Mouse (Mus musculus): ENCODE results near the gene Gm44965. TPM values are rescaled to one million over a fixed set of nuclear protein-coding genes. Genes with fewer than 3 reads are reported as not detected.

Gene Gm44965
- polyA plus RNA-seq, 1 experiment from 2014 or later, result not detected

DNA sequence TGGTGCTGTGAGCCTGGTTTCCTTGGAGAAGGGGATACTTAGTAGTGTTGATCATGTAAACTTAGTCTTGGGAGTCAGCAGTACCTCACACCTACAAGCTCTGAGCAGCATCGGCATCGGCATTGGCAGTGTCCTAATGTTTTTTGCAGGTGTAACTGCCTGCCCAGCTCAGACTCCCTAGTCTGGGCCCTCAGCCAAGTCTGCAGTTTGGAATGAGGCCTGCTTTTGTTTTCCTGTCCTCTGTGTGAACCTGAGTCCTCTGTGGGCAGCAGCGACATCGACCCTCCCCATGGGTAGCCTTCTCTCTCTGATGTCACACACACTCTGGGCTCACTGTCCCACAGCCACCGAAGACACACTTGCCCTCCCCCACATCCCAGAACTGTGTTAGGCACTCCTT is 27.4 kb upstream of the Gm44965 start:
- H3K9me3 ChIP-seq, result no peaks in the 10 kb centered on the region
- H3K27me3 ChIP-seq, result no peaks in the 10 kb centered on the region
- H3K36me3 ChIP-seq, result peaks cover 9% of the 10 kb centered on the region
- ATAC-seq (replicated peaks), result no peak
- H3K4me1 ChIP-seq, result peaks cover 5% of the 10 kb centered on the region; the same call in 1 of the 2 replicates
- no peak overlapping the region for H3K27ac ChIP-seq (replicated peaks)
- no peak overlapping the region for H3K4me3 ChIP-seq
- H3K9ac ChIP-seq (replicated peaks), result no peak overlapping the region
- 34% methylated on average over 5 of the region's 5 CpGs for WGBS
- no peak overlapping the region for H3K4me2 ChIP-seq (replicated peaks)

DNA sequence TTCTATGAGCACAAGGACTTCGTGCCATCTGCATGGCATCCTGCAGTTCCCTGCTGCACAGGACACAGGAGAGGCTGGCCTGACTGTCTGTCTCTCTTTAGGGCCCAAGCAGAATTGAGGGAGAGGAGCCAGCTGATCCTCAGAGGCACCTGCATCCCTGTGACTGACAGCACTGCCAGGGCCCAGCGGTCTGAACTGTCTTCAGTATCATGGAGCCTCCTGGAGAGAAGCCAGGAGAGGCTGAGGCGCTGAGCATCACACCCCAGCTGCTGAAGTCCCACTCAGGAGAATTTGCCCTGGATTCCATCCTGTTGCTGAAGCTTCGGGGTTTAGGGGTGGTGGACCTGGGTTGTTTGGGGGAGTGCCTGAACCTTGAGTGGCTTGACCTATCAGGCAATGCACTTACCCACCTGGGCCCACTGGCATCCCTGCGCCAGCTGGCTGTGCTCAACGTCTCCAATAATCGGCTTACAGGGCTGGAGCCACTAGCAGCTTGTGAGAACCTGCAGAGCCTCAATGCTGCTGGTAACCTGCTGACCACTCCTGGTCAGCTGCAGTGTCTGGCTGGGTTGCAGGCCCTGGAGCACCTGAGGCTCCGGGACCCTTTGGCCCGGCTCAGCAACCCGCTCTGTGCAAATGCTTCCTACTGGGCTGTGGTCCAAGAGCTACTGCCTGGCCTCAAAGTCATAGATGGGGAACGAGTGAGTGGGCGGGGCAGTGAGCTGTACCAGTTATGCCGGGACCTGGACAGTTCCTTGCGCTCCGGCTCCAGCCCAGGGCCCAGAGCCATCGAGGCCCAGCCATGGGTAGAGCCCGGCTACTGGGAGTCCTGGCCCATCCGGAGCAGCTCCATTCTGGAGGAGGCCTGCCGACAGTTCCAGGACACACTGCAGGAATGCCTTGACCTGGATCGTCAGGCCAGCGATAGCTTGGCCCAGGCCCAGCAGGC is 25.4 kb upstream of the Gm44965 start:
- Histone ChIP-seq H3K27me3 (no peaks in the 10 kb centered on the region), H3K4me3 (no peak overlapping the region), H3K4me2 (replicated peaks) (no peak overlapping the region), H3K9ac (replicated peaks) (no peak overlapping the region), H3K4me1 (peaks cover 5% of the 10 kb centered on the region; the same call in 1 of the 2 replicates), H3K9me3 (no peaks in the 10 kb centered on the region), H3K27ac (replicated peaks) (no peak overlapping the region), H3K36me3 (peaks cover 9% of the 10 kb centered on the region)
- ATAC-seq (replicated peaks), result peak; percentile 44; the same call in 1 of the 2 replicates
- 76% methylated on average over 21 of the region's 21 CpGs for WGBS

DNA sequence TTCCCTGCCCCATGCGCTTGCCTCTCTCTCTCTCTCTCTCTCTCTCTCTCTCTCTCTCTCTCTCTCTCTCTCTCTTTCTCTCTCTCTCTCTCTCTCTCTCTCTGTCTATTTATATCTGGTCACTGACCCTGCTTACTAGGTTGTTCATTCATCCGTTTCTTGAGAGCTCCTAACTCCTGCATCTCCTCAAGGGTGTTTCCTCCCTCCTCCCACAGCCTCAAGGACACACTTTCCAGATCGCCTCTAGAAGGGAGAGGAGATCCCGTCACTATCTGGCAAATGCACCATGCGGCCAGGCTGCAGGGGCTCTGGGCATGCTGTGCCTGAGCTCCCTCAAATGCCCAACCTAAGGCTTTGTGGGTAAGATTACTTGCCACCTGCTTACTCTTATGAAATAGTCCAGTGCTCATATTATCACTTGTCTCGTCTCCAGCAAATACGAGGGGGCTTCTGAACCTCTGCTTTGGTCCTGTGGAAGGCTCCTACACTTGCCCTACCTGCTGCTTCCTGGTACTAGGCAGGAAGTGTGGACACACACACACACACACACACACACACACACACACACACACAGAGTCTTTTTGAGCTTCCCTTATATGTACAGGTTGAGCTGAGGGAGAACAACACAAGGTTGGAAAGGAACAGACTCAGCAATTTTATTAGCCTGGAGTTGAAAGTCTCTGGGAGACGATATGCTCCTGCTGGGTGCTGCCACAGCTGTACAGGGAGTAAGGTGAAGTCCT is 24.5 kb upstream of the Gm44965 start:
- no peak overlapping the region for H3K9ac ChIP-seq (replicated peaks)
- no peak overlapping the region for H3K4me3 ChIP-seq
- no peak overlapping the region for H3K4me2 ChIP-seq (replicated peaks)
- peaks cover 5% of the 10 kb centered on the region; the same call in 1 of the 2 replicates for H3K4me1 ChIP-seq
- H3K9me3 ChIP-seq, result no peaks in the 10 kb centered on the region
- H3K36me3 ChIP-seq, result peaks cover 6% of the 10 kb centered on the region
- H3K27me3 ChIP-seq, result no peaks in the 10 kb centered on the region
- no peak for ATAC-seq (replicated peaks)
- 85% methylated on average over 7 of the region's 8 CpGs for WGBS
- H3K27ac ChIP-seq (replicated peaks), result no peak overlapping the region

DNA sequence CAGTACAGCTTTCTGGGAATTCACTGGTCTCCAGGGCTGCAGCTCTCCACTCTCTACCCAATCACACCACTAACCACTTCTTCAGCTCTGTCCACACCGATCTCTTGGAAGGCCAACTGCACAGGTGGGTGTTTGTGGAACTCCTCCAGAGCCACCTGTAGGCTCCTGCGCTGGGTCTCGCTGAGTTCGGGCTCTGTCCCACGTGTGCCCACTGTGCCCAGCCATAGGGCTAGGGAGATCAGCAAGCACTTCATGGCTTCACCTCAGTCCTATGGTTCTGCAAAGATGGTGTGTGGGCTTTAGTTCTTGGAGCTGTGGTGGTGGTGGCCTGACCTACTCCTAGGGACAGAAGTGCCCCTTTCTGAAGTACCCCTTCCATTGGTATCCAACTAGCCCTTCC is 21.7 kb upstream of the Gm44965 start:
- Histone ChIP-seq H3K4me1 (peaks cover 5% of the 10 kb centered on the region; the same call in 1 of the 2 replicates), H3K4me3 (no peak overlapping the region), H3K27me3 (no peaks in the 10 kb centered on the region), H3K9ac (replicated peaks) (no peak overlapping the region), H3K36me3 (no peaks in the 10 kb centered on the region), H3K27ac (replicated peaks) (no peak overlapping the region), H3K9me3 (no peaks in the 10 kb centered on the region), H3K4me2 (replicated peaks) (no peak overlapping the region)
- 94% methylated on average over 5 of the region's 5 CpGs for WGBS
- no peak for ATAC-seq (replicated peaks)

DNA sequence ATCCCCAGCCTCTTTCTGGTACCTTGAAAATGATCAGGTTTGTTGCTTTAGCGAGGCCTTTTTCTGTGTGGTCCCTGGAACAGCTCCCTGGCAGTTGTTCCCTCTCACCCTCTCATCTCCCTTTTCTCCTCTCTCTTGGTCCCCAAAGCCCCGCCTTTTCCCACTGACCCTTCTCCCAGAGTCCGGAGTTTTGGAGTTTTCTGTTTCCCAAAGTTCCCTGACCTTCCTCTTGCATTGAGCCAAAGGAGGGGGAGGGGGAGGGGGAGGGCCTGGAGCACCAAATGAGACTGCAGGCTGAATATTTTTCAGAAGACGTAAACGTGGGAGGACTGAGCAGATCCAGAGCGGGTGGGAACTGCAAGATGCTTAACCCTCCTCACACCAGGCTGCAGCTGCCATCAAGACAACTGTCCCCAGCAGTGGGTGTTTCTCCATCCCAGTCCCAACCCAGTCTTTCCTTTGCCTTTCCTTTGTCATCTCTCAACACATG is 21.1 kb upstream of the Gm44965 start, which contains the start of gene Rarres2:
Gene Rarres2, minus strand, starts transcription at position 218 of the 490 bp plus-strand sequence.
- no peak within 1 kb of the TSS for H3K9ac ChIP-seq (replicated peaks)
- no peaks in the 10 kb centered on the region for H3K27me3 ChIP-seq
- WGBS, result 35% methylated on average over 6 of the region's 6 CpGs
- H3K9me3 ChIP-seq, result no peaks in the 10 kb centered on the region
- no peak within 1 kb of the TSS for H3K27ac ChIP-seq (replicated peaks)
- no peaks in the 10 kb centered on the region for H3K36me3 ChIP-seq
- ATAC-seq (replicated peaks), result no peak
- H3K4me1 ChIP-seq, result peaks cover 5% of the 10 kb centered on the region; the same call in 1 of the 2 replicates
- no peak within 1 kb of the TSS for H3K4me3 ChIP-seq
- no peak within 1 kb of the TSS for H3K4me2 ChIP-seq (replicated peaks)

DNA sequence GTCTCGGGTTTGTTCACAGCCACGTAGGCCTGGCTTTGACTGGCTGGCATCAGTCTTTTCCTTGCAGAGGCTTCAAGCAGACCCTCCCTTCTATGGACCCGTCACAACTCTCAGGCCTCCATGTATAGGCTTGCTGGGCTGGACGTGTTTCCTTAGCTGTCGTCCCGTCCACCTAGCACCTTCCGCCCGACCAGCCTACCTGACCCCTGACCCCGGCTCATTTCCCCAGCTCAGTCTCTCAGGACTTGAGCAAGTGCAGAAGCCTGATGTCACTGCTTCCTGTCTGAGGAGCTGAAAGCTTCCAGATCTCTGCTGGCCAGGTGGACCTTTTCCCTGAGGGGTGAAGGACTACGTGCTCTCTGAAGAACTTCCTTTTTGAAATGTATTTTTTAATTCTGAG is 20.5 kb upstream of the Gm44965 start:
- Histone ChIP-seq H3K27ac (replicated peaks) (no peak overlapping the region), H3K4me3 (no peak overlapping the region), H3K9ac (replicated peaks) (no peak overlapping the region), H3K27me3 (no peaks in the 10 kb centered on the region), H3K4me2 (replicated peaks) (no peak overlapping the region), H3K36me3 (no peaks in the 10 kb centered on the region), H3K9me3 (no peaks in the 10 kb centered on the region), H3K4me1 (no peaks in the 10 kb centered on the region; the same call in 1 of the 2 replicates)
- WGBS, result 80% methylated on average over 10 of the region's 10 CpGs
- no peak for ATAC-seq (replicated peaks)

DNA sequence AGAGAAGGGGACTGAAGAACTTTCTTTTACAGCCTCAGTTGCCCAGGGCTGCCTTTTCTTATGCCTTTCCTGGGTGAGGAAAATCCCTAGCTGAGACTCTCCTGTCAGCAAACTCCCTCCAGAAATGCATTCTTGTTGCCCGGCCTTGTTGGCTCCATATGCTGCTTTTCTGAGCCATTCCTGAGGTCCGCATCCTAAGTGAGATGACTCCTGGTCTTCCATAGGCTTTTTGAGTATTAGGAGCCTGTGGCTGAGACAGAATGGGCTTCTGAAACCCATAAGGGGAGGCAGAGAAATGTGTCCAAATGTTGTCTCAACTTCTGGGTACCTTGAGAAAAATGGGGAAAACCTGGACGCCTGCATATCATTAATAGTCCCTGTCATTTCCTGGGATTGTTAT is 19.8 kb upstream of the Gm44965 start:
- Histone ChIP-seq H3K4me3 (no peak overlapping the region), H3K4me2 (replicated peaks) (no peak overlapping the region), H3K9me3 (no peaks in the 10 kb centered on the region), H3K4me1 (no peaks in the 10 kb centered on the region), H3K27me3 (no peaks in the 10 kb centered on the region), H3K27ac (replicated peaks) (no peak overlapping the region), H3K36me3 (no peaks in the 10 kb centered on the region), H3K9ac (replicated peaks) (no peak overlapping the region)
- WGBS, result 76% methylated on average over 3 of the region's 3 CpGs
- no peak for ATAC-seq (replicated peaks)

DNA sequence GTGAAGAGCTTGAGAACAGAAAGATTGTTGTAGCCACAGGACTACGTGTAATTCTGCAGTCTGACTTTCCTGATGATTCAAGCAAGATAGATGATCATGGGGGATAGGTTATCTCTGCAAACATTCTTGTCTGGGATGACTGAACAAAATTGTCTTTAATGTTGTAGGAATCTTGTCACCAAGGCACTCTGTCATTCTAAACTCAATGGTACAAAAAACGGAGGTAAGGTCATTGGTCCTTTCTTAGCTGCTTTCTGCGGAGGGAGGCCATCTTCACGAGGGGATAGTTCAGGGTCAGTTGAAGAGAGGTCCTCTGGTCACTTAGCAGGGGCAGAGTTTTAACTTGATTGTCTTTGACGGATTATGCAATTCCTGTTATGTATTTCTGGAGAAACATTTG is 15.0 kb upstream of the Gm44965 start:
- 77% methylated on average over 5 of the region's 5 CpGs for WGBS
- Histone ChIP-seq H3K4me1 (no peaks in the 10 kb centered on the region), H3K36me3 (no peaks in the 10 kb centered on the region), H3K27me3 (no peaks in the 10 kb centered on the region), H3K27ac (replicated peaks) (no peak overlapping the region), H3K9me3 (no peaks in the 10 kb centered on the region), H3K9ac (replicated peaks) (no peak overlapping the region), H3K4me3 (no peak overlapping the region), H3K4me2 (replicated peaks) (no peak overlapping the region)
- no peak for ATAC-seq (replicated peaks)

DNA sequence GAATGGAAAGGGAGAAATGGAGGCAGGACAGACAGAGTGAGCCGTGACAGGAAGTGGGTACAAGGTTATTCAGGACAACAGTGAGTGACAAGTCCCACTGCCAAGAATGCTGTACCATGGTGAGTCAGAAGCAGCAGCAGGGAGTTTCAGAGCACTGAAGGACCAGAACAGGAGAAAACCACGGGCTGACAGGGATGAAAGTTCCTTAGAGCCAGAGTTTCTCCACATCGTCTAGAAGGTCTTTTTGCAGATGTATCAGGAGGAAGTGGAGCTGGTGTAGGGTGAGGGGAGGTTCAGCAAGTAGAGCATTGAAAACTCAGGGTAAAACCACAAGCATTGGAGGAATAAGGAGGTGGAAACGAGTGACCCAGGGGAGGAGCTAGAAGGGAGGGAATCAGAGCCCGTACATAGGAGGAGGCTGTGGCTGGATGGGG is 14.5 kb upstream of the Gm44965 start:
- Histone ChIP-seq H3K36me3 (no peaks in the 10 kb centered on the region), H3K4me1 (no peaks in the 10 kb centered on the region), H3K4me2 (replicated peaks) (no peak overlapping the region), H3K27me3 (no peaks in the 10 kb centered on the region), H3K27ac (replicated peaks) (no peak overlapping the region), H3K9ac (replicated peaks) (no peak overlapping the region), H3K4me3 (no peak overlapping the region), H3K9me3 (no peaks in the 10 kb centered on the region)
- WGBS, result 41% methylated on average over 5 of the region's 5 CpGs
- no peak for ATAC-seq (replicated peaks)

DNA sequence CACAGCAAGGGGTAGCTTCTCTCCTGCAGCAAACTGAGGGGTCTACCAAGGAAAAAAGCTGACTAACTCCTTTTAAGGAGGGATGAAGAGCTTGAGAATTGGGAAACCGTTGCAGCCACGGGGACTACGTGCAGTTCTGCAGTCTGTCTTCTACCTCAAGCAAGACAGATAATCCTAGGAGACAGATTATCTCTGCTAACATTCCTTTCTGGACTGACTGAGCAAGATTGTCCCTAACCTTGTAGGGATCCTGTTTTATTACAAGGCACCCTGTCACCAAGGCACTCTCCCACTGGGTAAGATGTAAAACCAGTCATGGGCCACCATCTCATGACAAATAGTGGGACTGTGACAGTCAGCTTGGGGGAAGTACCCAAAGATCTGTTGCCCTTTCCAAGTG is 12.5 kb upstream of the Gm44965 start:
- Histone ChIP-seq H3K9ac (replicated peaks) (no peak overlapping the region), H3K27ac (replicated peaks) (no peak overlapping the region), H3K36me3 (no peaks in the 10 kb centered on the region), H3K4me1 (no peaks in the 10 kb centered on the region), H3K27me3 (no peaks in the 10 kb centered on the region), H3K9me3 (no peaks in the 10 kb centered on the region), H3K4me3 (no peak overlapping the region), H3K4me2 (replicated peaks) (no peak overlapping the region)
- WGBS, result 38% methylated on average over 3 of the region's 3 CpGs
- ATAC-seq (replicated peaks), result no peak

DNA sequence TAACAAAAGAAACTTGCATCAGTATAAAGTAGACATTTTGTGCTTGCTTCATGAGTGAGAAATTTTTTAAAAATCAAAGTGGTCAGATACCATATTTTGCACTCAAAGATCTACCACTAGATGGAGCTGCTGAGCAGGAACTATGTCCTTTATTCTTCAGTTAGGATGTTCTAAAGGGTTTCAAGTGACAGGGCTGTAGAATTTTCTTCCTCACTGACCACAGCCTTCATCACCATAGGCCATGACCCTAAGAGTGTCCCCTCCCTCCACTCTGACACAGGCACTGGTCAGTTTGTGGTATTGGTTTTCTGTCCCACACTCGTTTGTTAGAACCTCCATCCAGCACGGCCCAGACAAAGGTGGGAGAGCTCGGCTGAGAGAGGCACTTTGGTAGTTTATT is 11.7 kb upstream of the Gm44965 start:
- 73% methylated on average over 3 of the region's 3 CpGs for WGBS

DNA sequence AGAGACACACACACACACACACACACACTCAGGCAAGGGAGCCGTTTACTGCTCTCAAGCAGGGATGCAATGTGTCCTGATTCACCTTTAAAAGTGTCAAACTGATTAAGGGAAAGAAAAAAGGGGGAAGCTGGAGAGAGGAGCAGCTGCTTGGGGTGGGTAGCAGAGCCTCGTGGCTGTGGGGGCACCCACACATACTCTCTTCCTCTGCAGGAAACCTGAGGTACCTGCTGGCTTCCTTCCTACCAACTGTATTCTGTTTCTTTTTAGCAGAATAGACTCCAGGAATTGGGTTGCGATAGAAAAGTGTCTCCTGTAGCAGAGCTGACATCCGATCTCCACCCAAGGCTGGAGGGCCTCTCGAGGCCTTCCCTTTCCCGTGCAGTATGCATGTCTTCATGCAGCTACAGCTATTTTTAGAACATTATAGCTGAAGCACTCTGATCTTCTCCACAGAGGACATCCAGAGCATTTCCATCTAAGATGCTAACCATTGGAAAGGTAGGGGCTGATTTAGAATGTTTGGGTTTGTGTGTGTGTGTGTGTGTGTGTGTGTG is 4.5 kb upstream of the Gm44965 start, which contains the start of gene Gm45021:
Gene Gm45021, plus strand, starts transcription at position 417 of the 557 bp plus-strand sequence.
- Histone ChIP-seq H3K36me3 (no peaks in the 10 kb centered on the region), H3K4me3 (no peak within 1 kb of the TSS), H3K4me1 (peaks cover 9% of the 10 kb centered on the region), H3K27me3 (no peaks in the 10 kb centered on the region), H3K9ac (replicated peaks) (no peak within 1 kb of the TSS), H3K9me3 (no peaks in the 10 kb centered on the region), H3K4me2 (replicated peaks) (no peak within 1 kb of the TSS), H3K27ac (replicated peaks) (no peak within 1 kb of the TSS)
- no peak for ATAC-seq (replicated peaks)
- 77% methylated on average over 6 of the region's 6 CpGs for WGBS

More for the DNA sequence above, 11.7 kb upstream of the Gm44965 start:
- Histone ChIP-seq H3K9ac (replicated peaks) (no peak overlapping the region), H3K4me2 (replicated peaks) (no peak overlapping the region), H3K9me3 (no peaks in the 10 kb centered on the region), H3K36me3 (no peaks in the 10 kb centered on the region), H3K27ac (replicated peaks) (no peak overlapping the region), H3K4me3 (no peak overlapping the region), H3K4me1 (no peaks in the 10 kb centered on the region), H3K27me3 (no peaks in the 10 kb centered on the region)
- peak; percentile 23; the same call in 1 of the 2 replicates for ATAC-seq (replicated peaks)
